Mouse (Mus musculus): ENCODE measurements at regions not wholly inside any gene's neighbourhood (a gene's known extent, or its start where the extent isn't known, plus 50 kb on each side); places are given as distances from the start of the nearest gene placed in this dataset.

GRCm38 (mm10) chr13:57170180-57170579 lies 274.4 kb upstream of the Trpc7 start:
- Histone ChIP-seq H3K36me3 (ENCODE audit: insufficient read depth, low read length) (no peaks in the 10 kb centered on the region), H3K27me3 (ENCODE audit: insufficient read depth, low read length) (no peaks in the 10 kb centered on the region), H3K9me3 (ENCODE audit: low read length) (no peaks in the 10 kb centered on the region), H3K4me3 (ENCODE audit: low read length) (no peak overlapping the region), H3K27ac (no peak overlapping the region), H3K4me2 (ENCODE audit: low read depth, low read length) (no peak overlapping the region), H3K4me1 (ENCODE audit: insufficient read depth, low read length) (no peaks in the 10 kb centered on the region; the same call in 1 of the 2 replicates), H3K9ac (replicated peaks; ENCODE audit: low read length) (no peak overlapping the region)
- TF ChIP-seq CTCF (IDR thresholded peaks at IDR 0.05; ENCODE audit: low read depth), result no peak
- DNase-seq (ENCODE audit: low spot score), result peak; percentile 54
- no peak for ATAC-seq
- 52% methylated on average over 3 of the region's 3 CpGs for WGBS

DNA sequence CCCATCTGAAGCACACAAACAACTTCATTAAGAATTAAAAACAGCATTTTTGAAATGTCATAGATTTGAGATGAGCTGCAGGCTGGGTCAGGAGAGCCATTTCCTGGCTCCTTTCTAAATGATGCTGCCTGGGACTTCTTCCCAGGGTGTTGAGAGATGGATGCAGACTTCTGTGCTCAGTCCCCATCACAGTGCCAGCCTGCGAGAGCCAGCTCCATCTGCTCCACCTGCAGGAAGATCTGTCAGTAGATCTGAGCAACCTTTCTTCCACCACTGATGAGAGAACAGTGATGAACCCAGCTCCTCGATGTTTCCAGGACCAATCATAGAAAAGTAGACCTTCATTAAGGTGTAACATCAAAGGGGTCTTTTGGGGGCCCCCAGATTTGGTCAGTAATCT lies 273.8 kb upstream of the Trpc7 start:
- no peak for DNase-seq (ENCODE audit: low spot score)
- ATAC-seq, result no peak
- H3K9ac ChIP-seq (replicated peaks; ENCODE audit: low read length), result no peak overlapping the region

DNA sequence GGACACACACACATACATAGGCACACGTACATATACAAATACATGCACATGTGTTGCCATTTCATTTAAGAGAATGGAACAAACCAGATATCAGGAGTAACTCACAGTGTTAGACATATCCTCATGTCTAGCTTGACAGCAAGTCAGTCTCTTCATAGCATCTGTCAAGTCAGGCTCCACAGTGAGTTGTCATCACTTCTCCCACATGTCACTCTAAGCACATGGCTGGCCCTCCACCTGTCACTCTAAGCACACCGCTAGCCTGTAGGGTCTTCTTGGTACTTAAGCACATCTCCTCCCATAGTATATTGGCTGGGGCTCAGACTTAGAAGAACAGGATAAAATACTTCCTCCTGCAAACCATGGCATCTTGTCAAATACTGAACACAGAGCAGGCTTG lies 269.6 kb upstream of the Trpc7 start:
- TF ChIP-seq CTCF (IDR thresholded peaks at IDR 0.05; ENCODE audit: low read depth), result no peak
- 81% methylated on average over 2 of the region's 2 CpGs for WGBS
- Histone ChIP-seq H3K27ac (no peak overlapping the region), H3K9me3 (ENCODE audit: low read length) (no peaks in the 10 kb centered on the region), H3K4me2 (ENCODE audit: low read depth, low read length) (no peak overlapping the region), H3K4me1 (ENCODE audit: insufficient read depth, low read length) (no peaks in the 10 kb centered on the region), H3K9ac (replicated peaks; ENCODE audit: low read length) (no peak overlapping the region), H3K36me3 (ENCODE audit: insufficient read depth, low read length) (no peaks in the 10 kb centered on the region), H3K27me3 (ENCODE audit: insufficient read depth, low read length) (no peaks in the 10 kb centered on the region), H3K4me3 (ENCODE audit: low read length) (no peak overlapping the region)
- DNase-seq (ENCODE audit: low spot score) (no peak), ATAC-seq (no peak)

More for the DNA sequence above, 273.8 kb upstream of the Trpc7 start:
- TF ChIP-seq CTCF (IDR thresholded peaks at IDR 0.05; ENCODE audit: low read depth), result no peak
- no peak overlapping the region for H3K4me3 ChIP-seq (ENCODE audit: low read length)
- H3K4me1 ChIP-seq (ENCODE audit: insufficient read depth, low read length), result no peaks in the 10 kb centered on the region; the same call in 1 of the 2 replicates
- H3K27me3 ChIP-seq (ENCODE audit: insufficient read depth, low read length), result no peaks in the 10 kb centered on the region
- 84% methylated on average over 2 of the region's 2 CpGs for WGBS
- no peaks in the 10 kb centered on the region for H3K36me3 ChIP-seq (ENCODE audit: insufficient read depth, low read length)
- H3K9me3 ChIP-seq (ENCODE audit: low read length), result no peaks in the 10 kb centered on the region
- H3K27ac ChIP-seq, result no peak overlapping the region
- H3K4me2 ChIP-seq (ENCODE audit: low read depth, low read length), result no peak overlapping the region

DNA sequence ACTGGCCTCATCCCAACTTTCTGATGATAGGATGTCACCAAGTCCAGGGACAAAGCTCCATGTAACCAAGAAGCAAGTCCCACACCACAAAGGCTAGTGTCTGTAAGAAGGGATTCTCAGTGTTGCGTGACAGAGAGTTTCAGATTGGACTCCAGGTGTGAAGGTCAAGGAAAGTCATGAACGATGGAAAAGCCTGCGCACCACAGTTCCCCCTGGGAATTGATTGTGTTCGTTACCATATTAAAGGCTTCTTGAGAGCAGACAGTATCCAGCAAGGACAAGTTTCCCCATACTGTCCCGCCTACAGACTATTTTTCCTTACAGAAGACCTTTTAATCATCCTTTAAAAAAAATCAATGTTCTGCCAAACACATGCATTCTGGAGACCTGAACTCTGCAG lies 257.0 kb upstream of the Trpc7 start:
- 48% methylated on average over 5 of the region's 5 CpGs for WGBS
- H3K4me3 ChIP-seq (ENCODE audit: low read length), result no peak overlapping the region
- no peaks in the 10 kb centered on the region for H3K27me3 ChIP-seq (ENCODE audit: insufficient read depth, low read length)
- no peak for DNase-seq (ENCODE audit: low spot score)
- no peak for ATAC-seq
- no peak overlapping the region for H3K4me2 ChIP-seq (ENCODE audit: low read depth, low read length)
- H3K36me3 ChIP-seq (ENCODE audit: insufficient read depth, low read length), result no peaks in the 10 kb centered on the region
- 0 out of 2 replicates have a peak, but pooled peaks cover 8% of the 10 kb centered on the region for H3K4me1 ChIP-seq (ENCODE audit: insufficient read depth, low read length)
- H3K9me3 ChIP-seq (ENCODE audit: low read length), result no peaks in the 10 kb centered on the region
- no peak overlapping the region for H3K9ac ChIP-seq (replicated peaks; ENCODE audit: low read length)
- no peak for TF ChIP-seq CTCF (IDR thresholded peaks at IDR 0.05; ENCODE audit: low read depth)
- no peak overlapping the region for H3K27ac ChIP-seq

GRCm38 (mm10) chr13:57147623-57148022 lies 251.8 kb upstream of the Trpc7 start:
- H3K27ac ChIP-seq, result no peak overlapping the region
- H3K9ac ChIP-seq (replicated peaks; ENCODE audit: low read length), result no peak overlapping the region
- H3K9me3 ChIP-seq (ENCODE audit: low read length), result no peaks in the 10 kb centered on the region
- no peaks in the 10 kb centered on the region for H3K27me3 ChIP-seq (ENCODE audit: insufficient read depth, low read length)
- DNase-seq (ENCODE audit: low spot score), result no peak
- no peak overlapping the region for H3K4me2 ChIP-seq (ENCODE audit: low read depth, low read length)
- H3K4me1 ChIP-seq (ENCODE audit: insufficient read depth, low read length), result peaks cover 7% of the 10 kb centered on the region
- H3K4me3 ChIP-seq (ENCODE audit: low read length), result no peak overlapping the region
- WGBS, result 62% methylated on average over 2 of the region's 2 CpGs
- no peak for TF ChIP-seq CTCF (IDR thresholded peaks at IDR 0.05; ENCODE audit: low read depth)
- ATAC-seq, result no peak
- H3K36me3 ChIP-seq (ENCODE audit: insufficient read depth, low read length), result no peaks in the 10 kb centered on the region

- no peaks in the 10 kb centered on the region for H3K9me3 ChIP-seq (ENCODE audit: low read length)
- no peak for ATAC-seq
- WGBS, result 30% methylated on average over 4 of the region's 4 CpGs
- 0 out of 2 replicates have a peak, but pooled peaks have one; percentile 2 for TF ChIP-seq CTCF (IDR thresholded peaks at IDR 0.05; ENCODE audit: low read depth)
- H3K27ac ChIP-seq, result no peak overlapping the region
- H3K4me3 ChIP-seq (ENCODE audit: low read length), result no peak overlapping the region
- no peak for DNase-seq (ENCODE audit: low spot score)
- no peaks in the 10 kb centered on the region for H3K27me3 ChIP-seq (ENCODE audit: insufficient read depth, low read length)
- no peak overlapping the region for H3K4me2 ChIP-seq (ENCODE audit: low read depth, low read length)
- peaks cover 13% of the 10 kb centered on the region for H3K4me1 ChIP-seq (ENCODE audit: insufficient read depth, low read length)
- no peaks in the 10 kb centered on the region for H3K36me3 ChIP-seq (ENCODE audit: insufficient read depth, low read length)
- no peak overlapping the region for H3K9ac ChIP-seq (replicated peaks; ENCODE audit: low read length)
Measured at GRCm38 (mm10) chr13:57146708-57147107, 250.9 kb upstream of the Trpc7 start.

DNA sequence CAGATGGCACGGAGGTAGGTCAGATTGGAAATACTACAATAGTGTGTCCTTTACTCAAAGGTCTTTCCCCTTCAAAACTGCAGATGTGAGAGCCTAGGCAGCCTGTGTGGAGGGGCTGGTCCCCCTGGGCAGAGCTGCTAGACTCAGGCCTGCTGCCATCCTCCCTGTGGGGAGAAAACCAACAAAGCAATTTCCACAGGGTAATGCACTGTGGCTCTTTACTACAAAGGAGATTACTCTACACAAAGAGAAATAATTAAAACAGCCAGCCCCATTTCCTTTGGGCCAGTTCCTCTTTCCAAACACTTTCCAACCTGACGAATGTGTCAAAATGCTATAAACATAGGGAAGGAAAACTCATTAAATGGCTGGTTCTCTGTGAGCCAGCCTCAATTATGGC lies 250.0 kb upstream of the Trpc7 start:
- Histone ChIP-seq H3K9ac (replicated peaks; ENCODE audit: low read length) (no peak overlapping the region), H3K4me2 (ENCODE audit: low read depth, low read length) (no peak overlapping the region), H3K36me3 (ENCODE audit: insufficient read depth, low read length) (no peaks in the 10 kb centered on the region), H3K4me1 (ENCODE audit: insufficient read depth, low read length) (peaks cover 13% of the 10 kb centered on the region), H3K9me3 (ENCODE audit: low read length) (no peaks in the 10 kb centered on the region), H3K27ac (0 out of 2 replicates have a peak overlapping the region, but pooled peaks have one; percentile 26), H3K4me3 (ENCODE audit: low read length) (no peak overlapping the region), H3K27me3 (ENCODE audit: insufficient read depth, low read length) (no peaks in the 10 kb centered on the region)
- DNase-seq (ENCODE audit: low spot score) (no peak), ATAC-seq (no peak)
- WGBS, result 41% methylated on average over 2 of the region's 2 CpGs
- no peak for TF ChIP-seq CTCF (IDR thresholded peaks at IDR 0.05; ENCODE audit: low read depth)
